Mouse (Mus musculus) bone marrow, adult 2 months (tissue): ENCODE data around the gene Crtac1.

Source experiments
- CTCF ChIP-seq: fragments of 200-500 bp; IDR thresholded peaks from 2 replicates; pipeline ENCODE4 v1.5.1; 2011; ENCODE audit warnings: low read length, control low read depth; ENCODE audit not compliant: control insufficient read depth, insufficient read depth
- POLR2A ChIP-seq: fragments of 200-500 bp; IDR thresholded peaks from 2 replicates; pipeline ENCODE4 v1.6.1; 2011; ENCODE audit warnings: low read depth, mild to moderate bottlenecking, control low read depth, low read length, borderline replicate concordance; ENCODE audit not compliant: control insufficient read depth

GRCm38 (mm10) chr19:42315914-42316313 is 115.7 kb downstream of the Crtac1 start:
- TF ChIP-seq POLR2A = no peak
- TF ChIP-seq CTCF = peak; percentile 90
